Mouse (Mus musculus): ENCODE measurements at regions not wholly inside any gene's neighbourhood (a gene's known extent, or its start where the extent isn't known, plus 50 kb on each side); places are given as distances from the start of the nearest gene placed in this dataset.

- TF ChIP-seq CTCF (IDR thresholded peaks at IDR 0.05; ENCODE audit: low read depth, low read length), result no peak
- no peak for TF ChIP-seq POLR2A (IDR thresholded peaks at IDR 0.05; ENCODE audit: extremely low read depth, insufficient read depth, low read length)
These were observed 143.6 kb upstream of the Tsc22d1 start for GRCm38 (mm10) chr14:76271190-76271589.

All from liver, adult 2 months (tissue).